Mouse (Mus musculus): ENCODE measurements around the gene Stxbp4. TPM values are rescaled to one million over a fixed set of nuclear protein-coding genes. Genes with fewer than 3 reads are reported as not detected.

The Stxbp4 gene
- total RNA-seq, 1 experiment: 10.8 TPM

DNA sequence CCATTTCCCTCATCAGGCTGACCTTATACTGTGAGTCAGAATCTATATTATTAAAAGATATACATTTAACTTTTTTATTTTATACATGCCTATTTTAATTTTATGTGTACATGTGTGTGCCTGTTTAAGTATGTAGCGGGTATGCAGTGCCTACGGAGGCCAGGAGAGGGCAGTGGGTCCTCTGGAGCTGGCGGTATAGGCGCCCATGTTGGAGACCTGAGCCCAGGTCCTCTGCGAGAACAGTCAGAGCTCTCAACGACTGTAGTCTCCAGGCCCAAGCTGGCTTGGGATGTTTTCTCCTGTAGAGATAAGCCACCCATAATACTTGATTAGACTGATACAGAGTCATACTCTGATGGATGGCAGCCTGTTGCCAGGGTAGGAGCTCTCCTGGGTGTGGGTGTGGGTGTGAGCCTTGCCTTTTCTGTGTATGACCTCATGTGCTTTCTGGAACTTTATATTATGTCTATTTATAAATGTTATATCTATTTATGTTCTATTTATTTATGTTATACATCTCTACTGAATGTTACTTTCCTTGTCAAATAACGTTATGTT lies 62.3 kb downstream of the Stxbp4 start:
- Histone ChIP-seq H3K27ac (ENCODE audit: insufficient read depth, low read depth, low read length, poor library complexity, severe bottlenecking) (no peak overlapping the region), H3K4me1 (ENCODE audit: control insufficient read depth in 2 of 2, insufficient read depth in 2 of 2, low read length in 2 of 2, poor library complexity in 1 of 2) (no peaks in the 10 kb centered on the region), H3K4me3 (ENCODE audit: insufficient read depth in 1 of 2, low read depth in 1 of 2, low read length in 2 of 2, poor library complexity in 1 of 2, severe bottlenecking in 1 of 2) (no peak overlapping the region), H3K9ac (ENCODE audit: insufficient read depth, low read depth, low read length, poor library complexity, severe bottlenecking) (no peak overlapping the region), H3K36me3 (ENCODE audit: control insufficient read depth, insufficient read depth, low read length, poor library complexity, severe bottlenecking) (no peaks in the 10 kb centered on the region), H3K9me3 (ENCODE audit: control insufficient read depth, insufficient read depth, low read depth, low read length) (no peaks in the 10 kb centered on the region)
- TF ChIP-seq MAFK (IDR thresholded peaks at IDR 0.05; ENCODE audit: insufficient read depth, low read depth, low read length) (no peak), ZC3H11A (IDR thresholded peaks at IDR 0.05; ENCODE audit: borderline replicate concordance, low read depth, low read length) (no peak), ZNF384 (IDR thresholded peaks at IDR 0.05; ENCODE audit: low read depth, low read length) (no peak), CHD2 (IDR thresholded peaks at IDR 0.05; ENCODE audit: low read depth, low read length) (no peak), HCFC1 (IDR thresholded peaks at IDR 0.05; ENCODE audit: borderline replicate concordance, insufficient read depth, low read length) (no peak)
- DNase-seq (ENCODE audit: low read depth, low spot score): peak; percentile 6
- in situ Hi-C loops (cut with MboI; ENCODE audit: low sequenced_read_pairs in 2 of 2, unreplicated experiment in 2 of 2): no loop called here

DNA sequence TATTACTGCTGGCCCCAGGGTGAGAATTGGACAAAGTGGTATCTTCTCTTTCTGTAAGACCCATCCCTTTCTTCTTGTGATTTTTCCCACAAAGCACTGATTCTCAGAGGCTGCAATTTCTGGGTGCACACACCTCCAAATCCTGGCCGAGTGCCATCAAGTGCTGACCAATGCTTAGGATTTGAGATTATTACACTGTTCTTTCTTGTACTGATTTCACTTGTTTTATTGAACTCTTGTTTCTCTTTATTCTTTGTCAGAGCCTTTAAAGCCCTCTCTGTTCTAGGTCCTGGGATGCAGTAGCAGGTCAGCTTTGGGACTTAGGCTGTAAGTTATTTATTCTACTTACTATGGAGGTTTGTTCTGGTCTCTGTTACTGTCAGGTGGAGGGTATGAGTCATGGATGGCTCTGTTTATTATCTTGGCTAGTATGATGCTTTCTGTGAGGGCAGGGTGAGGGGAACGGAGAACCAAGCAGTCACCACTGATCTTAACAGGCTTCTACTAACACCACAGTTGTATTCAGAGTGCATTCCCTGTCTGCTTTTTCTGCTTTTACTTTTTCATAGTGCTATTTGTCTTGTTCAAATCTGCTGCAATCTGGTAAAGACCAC lies 67.1 kb downstream of the Stxbp4 start:
- in situ Hi-C loops (cut with MboI; ENCODE audit: low sequenced_read_pairs in 2 of 2, unreplicated experiment in 2 of 2): no loop called here
- Histone ChIP-seq H3K4me3 (ENCODE audit: insufficient read depth in 1 of 2, low read depth in 1 of 2, low read length in 2 of 2, poor library complexity in 1 of 2, severe bottlenecking in 1 of 2) (no peak overlapping the region), H3K27ac (ENCODE audit: insufficient read depth, low read depth, low read length, poor library complexity, severe bottlenecking) (no peak overlapping the region), H3K9me3 (ENCODE audit: control insufficient read depth, insufficient read depth, low read depth, low read length) (no peaks in the 10 kb centered on the region), H3K9ac (ENCODE audit: insufficient read depth, low read depth, low read length, poor library complexity, severe bottlenecking) (no peak overlapping the region), H3K4me1 (ENCODE audit: control insufficient read depth in 2 of 2, insufficient read depth in 2 of 2, low read length in 2 of 2, poor library complexity in 1 of 2) (no peaks in the 10 kb centered on the region), H3K36me3 (ENCODE audit: control insufficient read depth, insufficient read depth, low read length, poor library complexity, severe bottlenecking) (no peaks in the 10 kb centered on the region)
- DNase-seq (ENCODE audit: low read depth, low spot score): no peak
- TF ChIP-seq CHD2 (IDR thresholded peaks at IDR 0.05; ENCODE audit: low read depth, low read length) (no peak), ZNF384 (IDR thresholded peaks at IDR 0.05; ENCODE audit: low read depth, low read length) (no peak), ZC3H11A (IDR thresholded peaks at IDR 0.05; ENCODE audit: borderline replicate concordance, low read depth, low read length) (no peak), MAFK (IDR thresholded peaks at IDR 0.05; ENCODE audit: insufficient read depth, low read depth, low read length) (no peak), HCFC1 (IDR thresholded peaks at IDR 0.05; ENCODE audit: borderline replicate concordance, insufficient read depth, low read length) (no peak)

DNA sequence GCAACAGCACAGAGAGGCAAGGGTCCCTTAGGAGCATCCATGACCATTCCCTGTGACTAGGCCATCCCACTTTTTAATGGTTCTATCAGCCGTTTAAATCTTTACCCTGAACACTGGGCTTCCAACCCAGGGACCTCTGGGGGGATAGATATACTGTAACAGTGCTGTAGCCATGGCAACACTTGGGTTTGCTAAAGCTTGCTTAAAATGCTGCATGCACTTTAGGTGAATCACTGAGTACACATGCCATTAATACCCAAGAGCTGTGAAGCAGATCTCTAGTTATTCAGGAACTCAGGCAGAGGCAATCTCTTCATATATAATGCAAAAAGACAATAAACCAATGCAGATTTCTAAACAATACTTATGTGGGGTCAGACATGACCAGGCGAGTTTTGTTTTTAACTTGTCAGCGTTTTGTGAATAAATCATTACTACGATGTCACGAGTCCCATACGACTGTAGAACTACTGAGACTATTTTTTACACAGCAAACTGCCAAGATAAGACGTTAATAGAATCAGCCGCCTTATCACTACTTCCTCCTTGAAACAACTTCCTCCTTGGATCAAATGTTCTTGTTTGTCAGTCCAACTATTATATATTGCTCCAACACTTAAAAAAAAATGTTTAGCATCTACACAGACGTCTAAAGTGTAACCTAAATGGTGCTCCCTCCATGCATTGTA lies 79.4 kb downstream of the Stxbp4 start:
- H3K4me3 ChIP-seq (ENCODE audit: insufficient read depth in 1 of 2, low read depth in 1 of 2, low read length in 2 of 2, poor library complexity in 1 of 2, severe bottlenecking in 1 of 2): no peak overlapping the region
- H3K9ac ChIP-seq (ENCODE audit: insufficient read depth, low read depth, low read length, poor library complexity, severe bottlenecking): no peak overlapping the region
- H3K4me1 ChIP-seq (ENCODE audit: control insufficient read depth in 2 of 2, insufficient read depth in 2 of 2, low read length in 2 of 2, poor library complexity in 1 of 2): no peaks in the 10 kb centered on the region
- H3K27ac ChIP-seq (ENCODE audit: insufficient read depth, low read depth, low read length, poor library complexity, severe bottlenecking): no peak overlapping the region
- H3K36me3 ChIP-seq (ENCODE audit: control insufficient read depth, insufficient read depth, low read length, poor library complexity, severe bottlenecking): no peaks in the 10 kb centered on the region
- no peak for DNase-seq (ENCODE audit: low read depth, low spot score)
- in situ Hi-C loops (cut with MboI; ENCODE audit: low sequenced_read_pairs in 2 of 2, unreplicated experiment in 2 of 2): no loop called here
- H3K9me3 ChIP-seq (ENCODE audit: control insufficient read depth, insufficient read depth, low read depth, low read length): no peaks in the 10 kb centered on the region
- no peak for TF ChIP-seq HCFC1 (IDR thresholded peaks at IDR 0.05; ENCODE audit: borderline replicate concordance, insufficient read depth, low read length)
- TF ChIP-seq CHD2 (IDR thresholded peaks at IDR 0.05; ENCODE audit: low read depth, low read length): no peak
- no peak for TF ChIP-seq MAFK (IDR thresholded peaks at IDR 0.05; ENCODE audit: insufficient read depth, low read depth, low read length)
- no peak for TF ChIP-seq ZNF384 (IDR thresholded peaks at IDR 0.05; ENCODE audit: low read depth, low read length)
- no peak for TF ChIP-seq ZC3H11A (IDR thresholded peaks at IDR 0.05; ENCODE audit: borderline replicate concordance, low read depth, low read length)

DNA sequence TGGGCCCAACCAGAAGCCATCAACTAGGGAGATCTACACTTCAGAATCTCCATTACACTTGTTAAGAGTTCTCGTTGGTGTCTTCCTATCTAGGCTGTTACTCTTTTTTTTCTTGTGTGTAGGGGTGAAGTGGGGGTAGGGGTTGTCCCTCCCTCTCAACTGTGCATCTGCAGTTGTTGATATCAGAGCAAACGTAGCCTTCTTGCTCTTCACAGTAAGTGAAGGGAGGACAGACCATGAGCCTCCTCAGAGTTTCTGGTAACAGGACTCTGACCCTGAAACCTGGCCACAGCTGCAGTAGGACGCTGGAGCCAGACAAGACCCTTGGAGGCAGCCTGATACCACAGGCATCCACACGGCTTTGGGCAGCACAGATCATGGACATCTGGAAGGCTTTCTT lies 81.4 kb downstream of the Stxbp4 start:
- H3K36me3 ChIP-seq (ENCODE audit: control insufficient read depth, insufficient read depth, low read length, poor library complexity, severe bottlenecking): no peaks in the 10 kb centered on the region
- TF ChIP-seq ZNF384 (IDR thresholded peaks at IDR 0.05; ENCODE audit: low read depth, low read length) (no peak), MAFK (IDR thresholded peaks at IDR 0.05; ENCODE audit: insufficient read depth, low read depth, low read length) (no peak), HCFC1 (IDR thresholded peaks at IDR 0.05; ENCODE audit: borderline replicate concordance, insufficient read depth, low read length) (no peak), ZC3H11A (IDR thresholded peaks at IDR 0.05; ENCODE audit: borderline replicate concordance, low read depth, low read length) (no peak)
- in situ Hi-C loops (cut with MboI; ENCODE audit: low sequenced_read_pairs in 2 of 2, unreplicated experiment in 2 of 2): no loop called here
- no peak for DNase-seq (ENCODE audit: low read depth, low spot score)
- H3K9ac ChIP-seq (ENCODE audit: insufficient read depth, low read depth, low read length, poor library complexity, severe bottlenecking): no peak overlapping the region
- no peak overlapping the region for H3K4me3 ChIP-seq (ENCODE audit: insufficient read depth in 1 of 2, low read depth in 1 of 2, low read length in 2 of 2, poor library complexity in 1 of 2, severe bottlenecking in 1 of 2)
- H3K4me1 ChIP-seq (ENCODE audit: control insufficient read depth in 2 of 2, insufficient read depth in 2 of 2, low read length in 2 of 2, poor library complexity in 1 of 2): no peaks in the 10 kb centered on the region
- no peak overlapping the region for H3K27ac ChIP-seq (ENCODE audit: insufficient read depth, low read depth, low read length, poor library complexity, severe bottlenecking)
- no peaks in the 10 kb centered on the region for H3K9me3 ChIP-seq (ENCODE audit: control insufficient read depth, insufficient read depth, low read depth, low read length)
